Mouse (Mus musculus): ENCODE results near the gene Col4a6.
A peak's percentile ranks its signal among the peaks of the same experiment; 100 is the strongest.

Col4a6 gene

DNA sequence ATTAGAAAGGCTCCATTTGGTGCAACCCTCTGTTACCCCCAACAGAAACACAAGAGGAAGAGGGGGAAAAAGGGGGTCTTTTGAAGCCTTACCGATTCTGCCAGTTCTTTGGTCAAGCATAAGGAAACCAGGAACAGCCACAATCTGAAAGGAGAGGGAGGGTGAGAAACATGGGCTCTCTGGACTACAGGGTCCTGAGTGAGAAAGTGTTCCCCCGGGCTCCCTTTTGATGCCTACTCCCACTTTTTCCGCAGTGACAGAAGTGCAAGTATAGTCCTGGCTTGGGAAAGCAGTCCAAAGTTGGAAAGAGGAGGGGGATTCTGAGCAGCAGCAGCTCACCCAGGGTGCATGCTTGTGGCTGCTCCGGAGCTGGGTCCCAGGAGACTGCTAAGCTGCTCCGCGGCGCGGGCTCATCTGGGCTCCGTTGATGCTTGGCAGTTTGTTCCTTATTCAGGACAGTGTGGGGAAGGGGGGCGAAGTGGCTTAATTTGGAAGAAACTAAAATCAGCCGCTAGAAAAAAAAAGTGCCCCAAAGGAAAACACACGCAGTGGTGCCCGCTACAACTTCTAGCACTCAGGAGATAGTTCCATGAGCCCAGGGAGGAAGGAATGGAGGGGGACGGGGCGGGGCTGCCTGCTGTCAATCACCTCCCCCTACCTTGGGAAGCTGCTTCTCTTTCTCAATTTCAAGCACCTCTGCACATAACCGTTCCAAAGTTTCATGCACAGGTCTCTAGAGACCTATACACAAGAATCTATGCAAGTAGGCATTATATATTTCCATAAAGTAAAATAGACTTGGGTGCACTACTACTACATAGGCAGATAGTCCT, at the start of gene Col4a6:
Col4a6 (minus strand) TSS at position 607 of the 833 bp plus-strand sequence.
- DNase-seq, result no peak

DNA sequence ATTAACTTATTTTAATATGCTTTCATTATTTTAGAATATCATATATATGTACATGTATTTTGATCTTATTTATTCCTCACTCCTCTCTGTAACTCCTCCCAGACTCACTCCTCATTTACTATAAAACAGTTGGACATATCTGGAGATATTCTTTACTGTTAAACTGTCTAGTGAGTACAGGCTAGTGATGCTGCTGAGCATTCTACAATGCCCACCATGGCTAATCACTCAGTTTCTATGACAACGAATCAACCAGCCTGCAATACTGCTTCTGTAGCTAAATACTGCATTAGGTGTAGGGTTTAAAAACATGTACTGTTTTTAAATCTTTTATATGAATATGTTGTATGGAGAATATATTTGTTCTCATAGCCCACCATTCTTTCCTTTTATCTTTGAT, 29.2 kb upstream of the Col4a6 start:
- DNase-seq, result no peak

GRCm38 (mm10) chrX:141494545-141494944, 20.7 kb upstream of the Col4a6 start:
- no peak for DNase-seq

DNA sequence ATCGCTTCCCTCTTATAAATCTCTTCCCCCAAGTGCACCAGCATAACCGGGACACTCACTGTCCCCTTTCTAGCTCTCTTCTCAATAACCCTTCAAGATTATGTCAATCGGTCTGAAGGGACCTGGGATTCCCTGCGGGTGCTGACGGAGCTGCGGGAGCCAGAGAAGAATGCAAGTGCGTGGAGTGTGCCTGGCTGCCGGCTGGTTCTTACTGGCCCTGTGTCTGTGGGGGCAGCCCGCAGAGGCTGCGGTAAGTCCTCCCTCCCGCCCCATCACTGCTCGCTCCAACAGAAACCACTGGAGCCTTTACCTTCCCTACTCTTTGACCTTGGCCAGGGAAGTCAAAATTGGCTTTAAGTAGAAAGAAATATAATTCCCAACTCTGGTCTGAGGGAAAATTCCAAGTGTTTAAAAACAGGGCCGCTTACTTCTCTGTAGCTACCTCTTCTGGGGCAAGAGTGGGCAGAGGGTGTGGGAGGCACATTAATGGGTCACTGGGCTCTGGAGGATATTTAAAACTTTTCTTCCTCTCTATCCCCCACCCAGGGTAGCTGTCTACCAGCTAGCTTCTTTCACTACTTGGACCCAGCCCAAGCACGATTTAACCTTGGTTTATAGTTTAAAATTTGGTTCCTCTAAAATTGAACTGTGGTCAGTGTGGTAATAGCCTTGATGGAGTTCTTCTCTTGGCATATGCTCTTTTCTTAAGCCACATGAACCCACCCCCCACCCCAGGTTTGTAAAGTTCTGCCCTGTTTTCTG, 1.9 kb upstream of the Col4a6 start:
- DNase-seq, result no peak

DNA sequence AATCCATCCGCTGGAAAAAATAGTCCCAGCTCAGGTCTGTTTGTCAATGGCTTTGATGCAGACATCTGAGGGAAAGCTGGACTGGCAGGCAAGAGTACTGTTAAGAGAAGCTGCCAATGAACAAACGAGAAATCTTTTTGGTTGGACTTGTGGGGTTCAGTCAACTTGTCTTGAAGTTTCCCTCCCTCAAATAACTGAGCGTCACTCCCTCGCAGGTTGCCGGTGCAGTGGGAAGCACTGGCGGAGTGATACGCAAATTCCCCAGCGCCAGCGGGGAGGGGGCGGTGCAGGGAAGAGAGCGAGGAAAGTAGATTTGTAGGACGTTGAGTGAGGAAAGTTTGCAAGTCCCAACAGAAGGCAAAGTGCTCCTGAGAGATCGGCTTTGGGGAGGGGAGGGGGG, 1.2 kb upstream of the Col4a6 start, which contains the start of gene Col4a5:
Col4a5 (plus strand) TSS at position 276 of the 400 bp plus-strand sequence.
- peak; percentile 2 for DNase-seq

DNA sequence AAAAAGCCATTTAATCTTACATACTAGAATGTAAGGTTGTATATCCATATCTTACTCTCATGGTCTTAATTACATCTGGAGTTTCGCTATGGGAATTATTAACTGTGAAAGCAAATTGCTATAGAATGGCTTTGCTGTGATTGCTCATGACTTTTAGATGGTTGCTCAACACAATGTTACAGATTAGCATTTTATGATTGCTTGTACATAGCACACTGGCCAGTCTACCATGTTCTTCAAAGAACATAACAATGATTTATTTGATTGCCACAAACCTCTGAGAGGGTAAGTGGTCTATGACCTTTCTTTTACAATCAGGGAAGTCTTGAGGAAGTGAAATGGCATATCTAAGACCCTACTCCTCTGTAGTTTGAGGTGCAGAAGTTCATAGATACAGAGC, 25.9 kb downstream of the Col4a6 start:
- no peak for DNase-seq

GRCm38 (mm10) chrX:141439423-141439822, 34.5 kb downstream of the Col4a6 start:
- DNase-seq, result no peak

- no peak for DNase-seq
These were observed 37.1 kb downstream of the Col4a6 start for GRCm38 (mm10) chrX:141436780-141437179.

- no peak for DNase-seq
These were observed 58.6 kb downstream of the Col4a6 start for GRCm38 (mm10) chrX:141415318-141415717.

DNA sequence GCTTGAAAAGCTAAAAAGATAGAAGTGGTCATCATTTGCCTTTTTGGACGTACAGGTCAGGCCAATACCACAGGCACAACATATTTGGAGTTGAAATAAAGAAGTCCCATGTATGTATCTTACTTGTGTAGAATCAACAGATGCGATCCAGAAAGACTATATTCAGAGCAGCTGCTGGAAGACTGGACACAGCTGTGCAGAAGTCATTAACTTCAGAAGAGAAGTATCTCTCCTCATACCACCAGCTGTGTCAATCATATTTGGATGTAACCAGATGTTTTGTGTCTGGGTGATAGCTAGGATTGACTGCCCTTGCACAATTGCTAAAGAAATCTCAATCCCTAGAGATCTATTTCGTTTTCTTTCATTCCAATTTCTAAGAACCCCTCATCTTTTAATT, 77.6 kb downstream of the Col4a6 start:
- no peak for DNase-seq

GRCm38 (mm10) chrX:141385399-141386105, 88.3 kb downstream of the Col4a6 start:
- DNase-seq, result no peak

DNA sequence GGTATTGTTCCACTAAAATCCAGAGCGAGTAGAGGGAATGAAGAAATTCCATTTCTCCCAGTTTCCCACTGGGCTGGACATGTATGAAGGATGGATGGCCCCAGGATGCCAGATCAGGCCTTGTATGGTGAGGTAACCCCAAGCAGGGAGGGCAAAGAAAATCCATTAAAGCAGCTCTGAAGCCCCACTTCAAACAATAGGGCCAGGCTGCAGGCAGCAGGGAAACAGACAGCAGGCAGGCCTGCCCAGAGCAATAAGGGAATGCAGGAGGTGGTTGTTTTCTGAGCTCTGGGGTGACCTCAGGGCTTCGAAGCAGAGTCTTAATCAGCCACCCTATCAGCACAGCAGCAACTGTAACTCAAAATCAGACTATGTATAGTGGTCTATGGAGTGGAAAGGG, 89.2 kb downstream of the Col4a6 start:
- DNase-seq, result no peak

GRCm38 (mm10) chrX:141370276-141370675, 103.6 kb downstream of the Col4a6 start:
- peak; percentile 49 for DNase-seq

GRCm38 (mm10) chrX:141363331-141363730, 110.5 kb downstream of the Col4a6 start:
- DNase-seq, result no peak

- no peak for DNase-seq
These were observed 132.5 kb downstream of the Col4a6 start for GRCm38 (mm10) chrX:141341417-141341816.

DNA sequence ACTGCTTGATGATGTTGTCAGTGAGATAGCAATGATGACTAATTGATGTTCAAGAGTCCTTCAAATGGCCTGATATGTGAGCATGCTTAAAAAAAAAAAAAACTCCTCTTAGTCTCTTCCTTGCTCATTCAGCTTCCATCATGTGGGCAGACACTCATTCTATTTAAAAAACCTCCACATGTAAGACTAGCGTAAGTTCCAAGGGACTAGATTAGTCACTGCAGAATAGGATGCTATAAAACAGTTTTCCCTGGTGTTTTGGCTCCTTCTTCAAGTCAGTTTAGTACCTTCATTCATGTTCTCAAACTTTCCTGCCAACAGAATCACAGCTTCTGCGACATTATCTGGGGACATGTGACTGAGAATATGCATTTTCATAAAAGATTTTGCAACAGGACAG, 145.8 kb downstream of the Col4a6 start:
- no peak for DNase-seq

GRCm38 (mm10) chrX:141324201-141324600, 149.7 kb downstream of the Col4a6 start:
- no peak for DNase-seq

GRCm38 (mm10) chrX:141316217-141316616, 157.7 kb downstream of the Col4a6 start:
- no peak for DNase-seq

DNA sequence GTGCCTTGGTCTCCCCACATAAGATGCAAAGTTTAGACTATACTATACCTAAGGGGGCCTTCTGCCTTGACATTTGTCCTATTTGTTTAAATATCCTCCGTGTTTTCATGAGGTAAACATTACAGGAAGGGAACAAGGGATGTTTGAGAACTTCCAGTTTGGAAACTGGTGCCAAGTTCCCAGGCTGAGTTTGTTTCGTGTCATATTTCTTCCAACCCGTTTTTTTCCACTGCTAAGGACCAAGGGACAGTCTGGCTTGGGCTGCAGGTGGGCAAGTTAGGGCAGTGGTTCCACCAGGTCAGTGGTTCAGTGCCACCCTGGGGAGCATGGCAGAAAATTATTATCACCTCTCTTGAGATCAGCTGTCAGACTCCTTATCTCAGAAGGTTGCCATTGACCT, 158.1 kb downstream of the Col4a6 start:
- no peak for DNase-seq

- DNase-seq, result no peak
These were observed 181.0 kb downstream of the Col4a6 start for GRCm38 (mm10) chrX:141292702-141293462.

DNA sequence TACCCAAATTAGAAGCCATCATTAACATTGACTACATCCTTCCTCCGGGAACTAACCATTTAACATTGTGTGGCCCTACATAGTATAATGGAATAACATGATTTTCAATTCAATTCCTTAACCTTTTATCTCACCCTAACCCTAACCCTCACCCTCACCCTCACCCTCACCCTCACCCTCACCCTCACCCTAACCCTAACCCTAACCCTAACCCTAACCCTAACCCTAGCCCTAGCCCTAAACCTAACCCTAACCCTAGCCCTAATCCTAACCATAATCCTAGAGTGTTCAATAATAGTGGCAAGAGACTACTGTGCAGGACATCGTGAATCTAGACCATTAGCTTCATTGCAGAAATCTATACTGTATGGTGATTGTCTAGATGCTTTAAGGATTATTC, 197.5 kb downstream of the Col4a6 start:
- no peak for DNase-seq

GRCm38 (mm10) chrX:141265986-141266385, 207.9 kb downstream of the Col4a6 start:
- DNase-seq, result no peak

- no peak for DNase-seq
These were observed 224.2 kb downstream of the Col4a6 start for GRCm38 (mm10) chrX:141249636-141250035.

All from layer of hippocampus, adult 9-11 months (tissue).